Comparison of ENCODE assay signal across 18 mouse cellular contexts in genomic region chr13:33068164-33068563, GRCm38 (mm10). TPM values are rescaled to one million over a fixed set of nuclear protein-coding genes. Genes with fewer than 3 reads are reported as not detected.
DNase-seq lines count a peak whose midpoint lies in the region; ATAC-seq and TF ChIP-seq lines count a peak whose summit lies in the region.
"Had no signal": no experiment of that assay in that cellular context is flagged by ENCODE, and none has a peak within 500 bp of the region (broad histone marks: within the 10 kb centered on the region; RNA-seq: fewer than 3 reads in every experiment).

No protein-coding gene starts in this region.

- no peak overlapping the region for H3K4me3 ChIP-seq in kidney, postnatal 0 days (replicated peaks; ENCODE audit: low read depth, low read length)
- H3K4me3 ChIP-seq: hindbrain, embryonic 15.5 days; midbrain, embryonic 13.5 days had no signal

- no peaks in the 10 kb centered on the region for H3K4me1 ChIP-seq in kidney, postnatal 0 days (replicated peaks; ENCODE audit: insufficient read depth, low read length)
- H3K4me1 ChIP-seq: hindbrain, embryonic 15.5 days; midbrain, embryonic 13.5 days had no signal

- H3K4me2 ChIP-seq in kidney, postnatal 0 days (ENCODE audit: low read length): no peak overlapping the region
- H3K4me2 ChIP-seq: hindbrain, embryonic 15.5 days; midbrain, embryonic 13.5 days had no signal

- TF ChIP-seq CTCF in kidney, postnatal 0 days (IDR thresholded peaks at IDR 0.05; ENCODE audit: low read depth): no peak

- 79% methylated on average over 3 of the region's 3 CpGs for WGBS in kidney, postnatal 0 days

- no peak for ATAC-seq in kidney, postnatal 0 days (replicated peaks; ENCODE audit: low FRiP score, low read depth)
- ATAC-seq in monocyte, adult 5-6 weeks (replicated peaks; ENCODE audit: insufficient number of reproducible peaks, low FRiP score, low TSS enrichment, poor library complexity, severe bottlenecking): peak; percentile 33; the same call in 1 of the 2 replicates
- ATAC-seq: midbrain, embryonic 13.5 days had no signal

- H3K27me3 ChIP-seq in kidney, postnatal 0 days (ENCODE audit: insufficient read depth, low read length): no peaks in the 10 kb centered on the region
- H3K27me3 ChIP-seq: hindbrain, embryonic 15.5 days; midbrain, embryonic 13.5 days had no signal

- no peaks in the 10 kb centered on the region for H3K9me3 ChIP-seq in kidney, postnatal 0 days (replicated peaks; ENCODE audit: low read length)
- H3K9me3 ChIP-seq: hindbrain, embryonic 15.5 days had no signal

- no peak overlapping the region for H3K27ac ChIP-seq in kidney, postnatal 0 days
- H3K27ac ChIP-seq: hindbrain, embryonic 15.5 days; midbrain, embryonic 13.5 days had no signal

- H3K36me3 ChIP-seq in kidney, postnatal 0 days (ENCODE audit: insufficient read depth, low read length): no peaks in the 10 kb centered on the region
- H3K36me3 ChIP-seq: hindbrain, embryonic 15.5 days; midbrain, embryonic 13.5 days had no signal

- no peak overlapping the region for H3K9ac ChIP-seq in kidney, postnatal 0 days (ENCODE audit: low read depth, low read length)
- H3K9ac ChIP-seq: hindbrain, embryonic 15.5 days; midbrain, embryonic 13.5 days had no signal

- DNase-seq in kidney, postnatal 0 days (ENCODE audit: low spot score): peak; percentile 4
- no peak for DNase-seq in kidney, adult 18-20 months
- DNase-seq in A20 (ENCODE audit: low read depth, low spot score): peak; percentile 77
- peak; percentile 73 for DNase-seq in brain, adult 2 months (ENCODE audit: low read depth, low spot score)
- DNase-seq in layer of hippocampus, postnatal 10 days (ENCODE audit: low spot score in 2 of 2): no peak
- DNase-seq in cerebellum, adult 11-12 months: no peak
- no peak for DNase-seq in heart, adult 9 months (ENCODE audit: low spot score in 2 of 2)
- DNase-seq: adrenal gland, postnatal 14 days; cerebellum, postnatal 10 days; kidney, adult 2 months; kidney, postnatal 36 days; thymus, adult 2 months had no signal

RNA-seq across cellular contexts. Expression of gene Serpinb1b, which starts 10.2 kb away (rescaled TPM):
- polyA plus RNA-seq in kidney, postnatal 0 days (2015; fragmentation: Nextera tagmentation; extraction: Ambion mirVana): not detected in 2 replicates
- 0.19 to 2.9 TPM in 2 of 3 replicates, not detected in the other for total RNA-seq in monocyte, adult 5-6 weeks (2017)
- total RNA-seq in layer of hippocampus, postnatal 10 days (2021): 1 to 10 TPM; 1.2 to 1.3 TPM
- polyA plus RNA-seq: kidney, adult 2 months; liver, embryonic 16.5 days; small intestine, adult 2 months had no signal

RNA-seq across cellular contexts. Expression of gene Serpinb9b, which starts 40.9 kb away (rescaled TPM):
- polyA plus RNA-seq in kidney, postnatal 0 days (2015; fragmentation: Nextera tagmentation; extraction: Ambion mirVana): 0.16 and 0.26 TPM in 2 replicates
- total RNA-seq in monocyte, adult 5-6 weeks (2017): 34.6 to 61.0 TPM (median 35.2 TPM) in 3 replicates
- total RNA-seq in layer of hippocampus, postnatal 10 days (2021): not detected
- total RNA-seq: layer of hippocampus, postnatal 14 days had no signal
- polyA plus RNA-seq: small intestine, adult 2 months had no signal

Comparison
In these comparisons a context has a peak if more than half of its experiments do, and no peak if none do; other contexts are left out.
1. DNase-seq: peak in kidney, postnatal 0 days (single experiment), A20 (single experiment) and brain, adult 2 months (single experiment); none in kidney, adult 18-20 months (single experiment), layer of hippocampus, postnatal 10 days (0 of 2), cerebellum, adult 11-12 months (single experiment) and heart, adult 9 months (0 of 2).
2. RNA of gene Serpinb9b, which starts 40.9 kb away (total RNA-seq): 34.6 to 61.0 TPM in monocyte, adult 5-6 weeks; not detected in layer of hippocampus, postnatal 10 days; every median in the first group is over 10 times any median in the second.